Mouse (Mus musculus) MN1 (cell line): ENCODE data around the gene Ldhd.

ENCODE experiments used
- DNase-seq: peaks from one replicate; pipeline ENCODE4 v3.0.0-alpha.2; 2016; ENCODE audit warnings: low spot score

The Ldhd gene

GRCm38 (mm10) chr8:111630105-111630521 lies at the start of gene Ldhd:
Ldhd (minus strand) TSS chr8:111630374.
- no peak for DNase-seq

DNA sequence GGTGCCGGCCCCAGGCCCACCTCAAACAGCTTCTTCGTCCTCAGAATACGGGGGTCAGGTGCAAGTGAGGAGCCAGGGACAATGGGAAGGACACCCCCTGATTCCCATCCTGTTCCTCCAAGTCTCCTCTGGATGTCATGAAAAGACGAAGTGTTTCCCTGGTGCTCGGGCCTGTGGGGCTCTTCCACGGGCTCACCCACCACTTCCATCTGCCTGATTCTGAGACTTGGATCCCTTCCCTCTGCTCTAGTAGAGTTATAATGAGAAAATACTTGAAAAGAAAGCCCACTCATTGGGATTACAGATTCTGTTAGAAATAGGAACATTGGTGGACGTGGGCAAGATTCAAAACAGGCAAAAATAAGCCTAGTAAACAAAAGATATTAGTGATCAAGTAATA lies 48.7 kb upstream of the Ldhd start:
- no peak for DNase-seq

GRCm38 (mm10) chr8:111678111-111678510 lies 47.9 kb upstream of the Ldhd start:
- peak; percentile 84 for DNase-seq

DNA sequence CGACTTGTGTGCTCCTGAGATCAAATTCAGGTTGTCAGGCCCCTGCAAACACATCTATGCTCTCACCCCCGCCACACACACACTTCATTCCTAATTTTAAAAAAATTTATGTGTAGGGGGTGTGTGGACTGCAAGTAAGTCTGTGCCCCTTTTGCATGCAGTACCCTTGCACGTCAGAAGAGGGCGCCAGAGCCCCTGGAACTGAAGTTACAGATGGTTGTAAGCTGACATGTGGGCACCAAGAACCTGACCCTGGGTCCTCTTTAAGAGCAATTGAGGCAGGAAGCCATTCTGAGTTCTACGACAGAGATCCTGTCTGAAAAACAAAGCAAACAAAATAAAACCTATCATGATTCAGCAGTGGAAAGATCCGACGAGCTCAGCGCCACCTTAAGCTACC lies 46.1 kb upstream of the Ldhd start:
- no peak for DNase-seq

- peak; percentile 48 for DNase-seq
Observed at GRCm38 (mm10) chr8:111666751-111667150, 36.6 kb upstream of the Ldhd start.

DNA sequence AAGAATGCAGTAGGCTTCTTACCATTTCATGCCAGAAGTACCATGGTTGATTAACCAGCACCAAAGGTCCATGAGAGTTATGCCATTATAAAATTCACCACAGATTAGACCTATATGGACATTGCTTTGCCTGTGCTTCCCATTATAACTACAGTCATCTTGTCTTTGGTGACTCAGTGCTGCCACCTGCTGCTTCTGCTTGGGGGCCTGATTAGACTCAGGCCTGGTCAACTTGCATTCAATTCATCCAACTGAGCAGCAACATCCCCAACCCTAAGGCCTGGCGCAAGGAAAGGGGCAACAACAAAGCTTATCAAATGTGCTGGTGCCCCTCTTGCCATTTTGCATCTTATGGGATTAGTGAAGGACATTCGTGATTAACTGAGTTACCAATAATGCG lies 32.3 kb upstream of the Ldhd start:
- peak; percentile 84 for DNase-seq

DNA sequence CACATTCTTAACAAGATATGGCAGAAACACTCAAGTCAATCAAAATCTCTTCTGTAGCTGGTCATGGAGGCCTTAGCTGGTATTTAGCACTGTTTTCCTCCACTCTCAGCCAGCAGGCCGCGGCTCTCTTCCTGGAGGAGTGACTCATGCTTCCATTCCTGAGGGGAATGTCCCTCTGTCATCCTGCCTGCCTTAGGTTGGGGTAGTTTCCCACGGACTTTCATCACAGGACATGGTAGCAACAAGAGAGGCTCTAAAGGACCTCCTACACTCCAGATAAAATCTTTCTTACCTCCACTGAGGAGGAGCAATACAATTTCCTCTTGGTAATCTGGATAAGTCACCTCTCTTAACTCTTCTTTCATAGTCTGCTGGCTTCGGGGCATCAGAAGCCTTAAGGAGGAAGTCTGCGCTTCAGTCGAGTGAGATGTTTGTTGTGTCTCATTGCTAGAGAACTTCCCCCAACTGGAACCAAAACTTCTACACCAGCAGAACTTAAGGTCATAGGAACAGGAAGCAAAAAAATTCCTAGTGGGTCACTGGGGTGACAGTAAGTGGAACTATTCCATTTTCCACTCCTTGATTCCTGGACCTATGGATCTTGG lies 28.7 kb upstream of the Ldhd start:
- peak; percentile 69 for DNase-seq

DNA sequence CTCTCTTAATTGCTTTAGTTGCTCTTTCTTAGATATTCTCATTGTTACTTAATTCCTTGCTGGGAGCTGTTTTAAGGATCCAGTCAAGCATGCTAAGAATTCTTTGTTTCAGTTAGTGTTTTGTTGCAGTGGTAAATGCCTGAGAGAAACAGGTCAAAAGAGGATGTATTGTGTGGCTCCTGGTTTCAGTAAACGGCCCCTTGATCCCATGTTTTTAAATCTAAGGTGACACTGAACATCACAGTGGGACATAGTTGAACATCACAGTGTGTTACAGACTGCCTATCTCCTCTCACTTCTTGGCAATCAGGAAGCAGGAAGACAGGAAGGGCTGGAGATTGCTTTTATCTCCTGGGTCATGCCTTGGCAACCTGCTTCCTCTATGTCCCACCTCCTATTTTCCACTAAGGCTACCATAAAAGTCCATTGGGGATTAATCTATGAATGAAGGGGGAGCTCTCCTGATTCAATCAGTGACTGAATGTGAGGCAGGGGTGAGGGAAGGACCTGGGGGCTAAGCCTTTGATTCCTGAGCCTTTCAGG lies 27.2 kb upstream of the Ldhd start:
- DNase-seq = no peak

DNA sequence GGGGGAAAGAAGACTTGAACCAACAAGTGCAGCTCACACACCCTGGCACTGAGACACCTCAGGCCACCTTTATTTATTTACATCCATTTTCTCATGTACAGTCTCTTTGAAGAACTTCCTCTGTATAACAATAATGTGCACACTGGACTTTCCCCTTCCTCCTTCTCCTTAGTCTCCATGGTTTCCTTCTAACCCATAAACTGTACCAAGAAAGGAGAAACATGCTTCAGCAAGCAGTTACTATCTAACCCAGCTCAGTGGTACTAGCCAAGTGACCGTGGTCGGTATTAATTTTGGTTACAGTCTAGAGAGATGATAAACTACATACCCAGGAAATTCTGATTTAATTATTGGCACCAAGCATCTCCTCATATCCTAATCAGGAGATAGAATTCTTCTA lies 23.4 kb upstream of the Ldhd start:
- no peak for DNase-seq

GRCm38 (mm10) chr8:111650651-111651050 lies 20.5 kb upstream of the Ldhd start:
- no peak for DNase-seq

DNA sequence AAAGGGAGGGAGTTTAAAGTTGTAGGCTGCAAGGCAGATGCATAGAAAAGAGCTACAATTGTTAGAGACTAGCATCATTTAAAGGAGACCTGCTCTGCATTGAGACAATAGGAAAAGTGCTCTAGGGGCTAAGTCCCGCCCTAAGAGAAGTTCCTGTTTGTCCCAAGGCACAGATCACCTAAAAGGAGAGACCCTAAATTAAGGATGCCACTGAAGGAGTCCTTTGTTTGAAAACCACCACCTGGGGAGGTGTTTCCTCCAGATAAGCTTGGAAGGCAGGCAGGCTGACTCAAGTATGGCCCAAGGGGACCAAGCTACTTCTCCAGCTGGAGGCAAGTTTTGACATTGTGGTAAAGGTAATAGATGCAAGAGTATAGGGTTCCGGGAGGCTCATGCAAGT lies 18.7 kb upstream of the Ldhd start:
- no peak for DNase-seq

GRCm38 (mm10) chr8:111645715-111646114 lies 15.5 kb upstream of the Ldhd start:
- DNase-seq = no peak

DNA sequence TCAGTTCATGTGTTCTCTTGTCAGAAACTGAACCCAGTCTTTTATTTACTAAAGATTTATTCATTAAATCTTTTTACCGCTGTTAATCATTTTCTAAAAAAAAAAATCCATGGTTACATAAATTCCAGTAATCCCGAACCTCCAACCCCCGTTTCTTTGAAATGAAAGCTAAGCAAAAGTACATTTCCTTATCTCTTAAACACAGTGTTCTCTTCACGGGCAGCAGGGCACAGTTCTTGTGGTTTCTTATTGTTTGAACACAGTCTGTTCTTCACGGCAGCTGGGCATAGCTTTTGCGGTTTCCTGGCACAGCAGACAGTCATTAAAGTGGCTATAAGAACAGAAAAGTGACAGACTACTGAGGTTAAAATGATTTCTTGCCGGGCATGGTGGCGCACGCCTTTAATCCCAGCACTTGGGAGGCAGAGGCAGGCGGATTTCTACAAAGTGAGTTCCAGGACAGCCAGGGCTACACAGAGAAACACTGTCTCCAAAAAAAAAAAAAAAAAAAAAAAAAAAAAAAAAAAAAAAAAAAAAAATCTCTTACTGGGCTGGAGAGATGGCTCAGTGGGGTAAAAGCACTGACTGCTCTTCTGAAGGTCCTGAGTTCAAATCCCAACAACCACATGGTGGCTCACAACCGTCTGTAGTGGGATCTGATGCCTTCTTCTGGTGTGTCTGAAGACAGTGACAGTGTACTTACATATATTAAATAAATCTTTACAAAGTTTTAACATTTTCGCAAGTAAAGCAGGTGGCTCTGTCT lies 14.3 kb upstream of the Ldhd start:
- peak; percentile 80 for DNase-seq

DNA sequence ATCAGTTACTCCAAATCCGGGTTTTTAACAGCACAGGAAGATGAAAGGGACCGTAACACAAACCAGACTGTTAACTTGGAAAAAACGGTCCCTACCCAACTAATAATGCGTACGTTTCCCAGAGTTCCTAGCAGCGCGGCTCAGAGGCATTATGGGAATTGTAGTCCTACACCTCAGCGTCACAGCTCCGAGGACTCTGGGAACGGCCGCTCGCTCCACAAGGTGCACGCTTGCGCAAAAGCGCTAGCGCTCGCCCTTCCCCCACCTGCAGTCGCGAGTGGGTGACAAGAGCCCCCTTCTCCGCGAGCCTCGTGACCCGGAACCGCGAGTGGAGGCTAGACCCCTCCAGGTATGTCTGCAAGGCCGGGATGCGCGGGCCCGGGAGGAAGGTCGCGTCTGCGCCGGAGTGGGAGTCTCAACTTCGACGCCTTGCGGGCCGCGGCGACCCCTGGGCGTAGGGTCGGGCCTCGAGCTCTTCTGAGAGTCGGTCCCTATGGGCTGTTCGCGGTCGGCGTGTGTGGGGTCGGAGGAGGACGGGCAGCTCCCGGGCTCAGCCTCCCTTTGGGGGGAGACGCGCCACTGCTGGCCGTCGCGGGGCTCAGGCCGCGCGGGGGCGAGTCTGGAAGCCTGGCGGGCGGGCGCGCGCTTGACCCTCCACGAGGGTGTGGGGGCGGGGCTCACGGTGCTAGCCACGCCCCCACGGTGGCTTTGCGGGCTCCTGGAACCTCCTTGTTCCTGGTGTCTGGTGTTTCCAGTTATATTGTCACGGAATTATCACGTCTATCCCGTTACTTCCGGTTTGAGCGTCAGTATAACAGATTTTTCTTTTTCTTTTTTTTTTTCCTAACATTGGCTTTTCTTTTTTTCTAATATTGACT lies 13.3 kb upstream of the Ldhd start, which contains the start of gene Zfp1:
Zfp1 (plus strand) TSS at position 138 of the 878 bp plus-strand sequence.
- peak; percentile 99 for DNase-seq

GRCm38 (mm10) chr8:111642939-111643263 lies 12.7 kb upstream of the Ldhd start:
- DNase-seq = no peak

DNA sequence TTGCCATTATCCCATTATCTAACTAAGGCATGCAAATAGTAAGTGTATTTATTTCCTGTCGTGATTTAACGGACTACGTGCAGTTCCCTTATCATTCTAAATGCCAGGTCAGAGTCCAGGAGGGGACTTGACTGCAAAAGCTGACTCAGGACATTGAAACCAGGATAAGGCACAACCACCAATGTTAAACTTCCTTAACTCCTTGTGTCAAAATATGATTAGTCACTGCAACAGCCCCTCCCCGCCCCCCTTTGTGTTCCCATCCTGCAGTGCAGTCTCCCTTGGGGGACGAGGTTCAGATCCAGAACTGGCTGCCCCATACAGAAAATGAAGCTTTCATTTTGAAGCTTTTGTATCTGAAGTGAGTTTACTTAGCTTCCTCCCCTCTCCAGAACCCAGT lies 12.3 kb upstream of the Ldhd start:
- DNase-seq = peak; percentile 62

- DNase-seq = no peak
Observed at GRCm38 (mm10) chr8:111641064-111641463, 10.9 kb upstream of the Ldhd start.

DNA sequence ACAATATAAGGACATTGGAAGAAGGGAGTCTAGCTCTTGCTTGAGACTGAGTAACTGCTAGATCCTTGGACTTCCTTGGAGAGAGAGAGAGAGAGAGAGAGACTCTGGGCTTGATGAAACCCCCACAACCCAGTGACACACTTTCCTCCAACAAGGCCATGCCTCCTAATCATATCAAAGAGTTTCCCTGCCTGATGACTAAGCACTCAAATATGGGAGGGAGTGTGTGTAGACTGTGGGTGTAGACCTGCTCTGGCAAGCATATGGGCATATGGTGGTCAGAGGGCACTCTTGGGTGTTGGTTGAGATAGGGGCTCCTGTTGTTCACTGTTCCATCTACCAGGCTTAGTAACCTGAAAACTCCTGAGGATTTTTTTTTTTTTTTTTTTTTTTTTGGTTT lies 7.9 kb upstream of the Ldhd start:
- DNase-seq = peak; percentile 42

DNA sequence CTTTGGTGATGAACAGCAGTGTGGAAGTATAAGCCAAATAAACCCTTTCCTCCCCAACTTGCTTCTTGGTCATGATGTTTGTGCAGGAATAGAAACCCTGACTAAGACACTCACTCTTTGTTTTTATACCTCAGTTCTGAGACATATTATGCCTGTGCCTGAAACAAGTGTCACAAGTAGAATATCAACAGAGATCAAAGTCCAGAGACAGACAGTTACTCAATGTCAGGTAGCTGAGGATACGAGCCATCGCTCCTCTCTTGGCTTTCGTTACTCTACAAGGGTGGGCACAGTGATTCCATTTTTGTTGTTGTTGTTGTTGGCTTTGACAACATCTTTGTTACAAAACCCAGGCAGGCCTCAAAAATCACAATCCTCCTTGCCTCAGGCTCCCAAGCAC lies 2.8 kb upstream of the Ldhd start:
- DNase-seq = no peak

GRCm38 (mm10) chr8:111631589-111631988 lies 1.4 kb upstream of the Ldhd start:
- DNase-seq = no peak

- no peak for DNase-seq
Observed at GRCm38 (mm10) chr8:111628894-111629501, 1.2 kb downstream of the Ldhd start.

GRCm38 (mm10) chr8:111628401-111628800 lies 1.8 kb downstream of the Ldhd start:
- DNase-seq = no peak
